Mouse (Mus musculus) embryo, embryonic 11 days (tissue): Measurements from ENCODE around the gene Gm43191.
"Not testable (repeated sequence)": the region's sequence is repeated elsewhere in the genome, so short reads cannot be mapped to it uniquely, and the experiment has no call there.

Experiments
- DNase-seq: peaks from one replicate; pipeline ENCODE4 v3.0.0-alpha.2; 2015

The Gm43191 gene

DNA sequence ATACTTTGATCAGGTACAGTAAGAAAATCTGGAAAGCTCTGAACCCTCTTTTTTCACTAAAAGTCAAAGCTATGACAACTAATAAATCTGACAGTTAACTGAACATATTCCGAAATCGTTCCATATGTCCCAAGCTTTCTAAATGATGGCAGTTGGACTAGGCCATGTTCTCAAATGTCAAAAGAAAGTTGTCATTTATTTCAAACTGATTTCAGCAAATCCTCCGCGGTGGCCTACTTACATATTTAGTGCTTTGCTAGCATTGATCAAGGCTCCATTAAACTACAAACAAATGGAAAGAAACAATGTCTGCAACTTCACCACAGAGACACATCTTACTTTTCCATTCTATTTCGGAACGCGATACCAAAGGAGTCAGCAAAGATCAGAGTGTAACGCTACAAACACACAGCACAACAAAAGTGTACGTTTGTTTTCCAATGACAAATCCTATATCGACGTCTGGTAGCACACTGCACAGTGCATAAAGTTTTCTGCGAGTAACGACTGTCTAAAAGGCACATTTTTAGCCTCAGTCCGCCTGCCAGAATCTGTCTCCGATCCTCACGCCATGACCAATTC is 19.7 kb downstream of the Gm43191 start:
- DNase-seq: peak; percentile 16

DNA sequence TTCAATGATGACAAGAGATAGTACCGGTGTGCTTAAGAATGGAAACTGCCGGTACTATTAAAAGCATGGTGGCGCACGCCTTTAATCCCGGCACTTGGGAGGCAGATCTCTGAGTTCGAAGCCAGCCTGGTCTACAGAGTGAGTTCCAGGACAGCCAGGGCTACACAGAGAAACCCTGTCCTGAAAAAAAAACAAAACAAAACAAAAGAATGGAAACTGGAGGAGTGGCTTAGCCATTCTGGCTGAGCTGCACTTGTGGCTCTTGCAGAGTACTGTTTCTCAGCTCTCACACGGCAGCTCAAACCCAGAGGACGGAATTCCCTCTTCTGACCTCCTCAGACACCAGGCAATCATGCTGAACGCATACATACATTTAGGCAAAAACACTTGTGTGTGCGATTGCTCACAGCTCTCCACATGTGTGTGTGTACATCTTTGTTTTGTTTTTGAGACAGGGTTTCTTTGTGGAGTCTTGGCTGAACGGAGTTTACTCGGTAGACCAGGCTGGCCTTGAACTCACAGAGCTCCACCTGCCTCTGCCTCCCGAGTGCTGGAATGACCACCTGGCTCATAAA is 21.1 kb downstream of the Gm43191 start:
- DNase-seq: no peak

DNA sequence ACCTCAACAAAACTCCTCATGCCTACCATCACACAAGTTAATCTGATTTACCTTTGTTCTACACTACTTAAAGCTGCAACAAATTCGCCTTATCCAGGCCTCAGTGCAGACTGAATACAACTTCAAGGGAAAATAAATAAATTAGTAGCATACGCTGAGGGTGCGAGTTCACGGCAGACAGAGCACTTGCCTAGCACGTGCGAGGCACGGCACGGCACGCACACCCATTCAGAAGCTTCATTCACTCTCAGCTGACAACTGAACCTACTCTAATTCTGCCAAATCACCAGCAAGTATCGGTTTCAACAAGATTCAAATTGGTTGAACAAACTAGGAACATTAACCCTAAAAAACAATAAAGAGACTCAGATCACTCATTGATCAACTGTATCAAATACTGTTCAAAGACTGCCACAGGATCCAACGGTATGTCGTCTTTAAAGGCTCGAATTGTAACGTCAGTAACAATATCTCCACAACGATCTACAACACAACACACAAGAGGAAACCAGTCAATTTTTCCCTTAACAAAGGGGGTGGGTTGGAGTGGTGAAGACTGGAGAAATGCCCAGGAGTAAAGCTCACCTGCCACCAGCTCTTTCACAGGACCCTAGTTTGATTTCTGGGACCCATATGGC is 22.0 kb downstream of the Gm43191 start:
- DNase-seq: no peak

DNA sequence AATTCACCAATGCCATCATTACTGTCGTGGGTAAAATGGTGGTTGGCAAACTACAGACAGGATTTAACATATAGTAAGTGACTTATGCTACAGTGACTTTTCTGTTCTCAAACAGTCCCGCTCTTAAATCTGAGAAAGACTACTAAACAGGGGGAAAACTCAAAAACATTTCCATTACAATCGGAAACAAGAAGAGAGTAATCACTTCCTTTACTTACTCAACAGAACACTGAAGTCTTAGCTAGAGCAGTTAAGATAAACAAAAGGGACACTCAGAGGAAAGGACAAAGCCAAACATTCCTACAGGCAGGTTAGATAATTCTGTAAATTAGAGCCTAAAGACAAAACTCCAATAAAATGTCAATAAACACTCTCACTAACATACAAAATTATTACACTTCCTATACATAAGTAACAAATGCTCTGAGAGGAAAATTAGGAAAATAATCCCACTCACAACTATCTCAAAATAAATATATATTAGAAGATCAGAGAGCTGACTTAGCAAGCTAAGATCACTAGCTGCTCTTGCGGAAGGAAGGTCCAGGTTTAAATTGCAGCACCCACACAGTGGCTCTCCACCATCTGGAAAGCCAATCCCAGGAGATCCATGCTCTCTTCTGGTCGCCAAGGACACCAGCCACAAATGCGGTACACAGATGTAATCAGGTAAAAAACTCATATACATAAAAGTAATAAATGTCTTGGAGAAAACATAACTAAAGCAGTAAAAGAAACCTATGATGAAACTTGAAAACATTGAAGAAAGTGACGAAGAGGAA is 24.7 kb downstream of the Gm43191 start:
- no peak for DNase-seq

DNA sequence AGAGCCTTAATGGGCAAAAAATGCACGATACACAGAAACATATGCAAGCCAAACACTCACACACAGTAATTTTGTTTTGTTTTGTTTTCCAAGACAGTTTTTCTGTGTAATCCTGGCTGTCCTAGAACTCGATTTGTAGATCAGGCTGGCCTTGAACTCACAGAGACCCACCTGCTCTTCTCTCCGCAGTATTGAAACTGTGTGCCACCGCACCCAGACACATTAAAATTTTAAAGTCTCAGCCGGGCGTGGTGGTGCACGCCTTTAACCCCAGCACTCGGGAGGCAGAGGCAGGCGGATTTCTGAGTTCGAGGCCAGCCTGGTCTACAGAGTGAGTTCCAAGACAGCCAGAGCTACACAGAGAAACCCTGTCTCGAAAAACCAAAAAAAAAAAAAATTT is 27.0 kb downstream of the Gm43191 start:
- not testable (repeated sequence) for DNase-seq

DNA sequence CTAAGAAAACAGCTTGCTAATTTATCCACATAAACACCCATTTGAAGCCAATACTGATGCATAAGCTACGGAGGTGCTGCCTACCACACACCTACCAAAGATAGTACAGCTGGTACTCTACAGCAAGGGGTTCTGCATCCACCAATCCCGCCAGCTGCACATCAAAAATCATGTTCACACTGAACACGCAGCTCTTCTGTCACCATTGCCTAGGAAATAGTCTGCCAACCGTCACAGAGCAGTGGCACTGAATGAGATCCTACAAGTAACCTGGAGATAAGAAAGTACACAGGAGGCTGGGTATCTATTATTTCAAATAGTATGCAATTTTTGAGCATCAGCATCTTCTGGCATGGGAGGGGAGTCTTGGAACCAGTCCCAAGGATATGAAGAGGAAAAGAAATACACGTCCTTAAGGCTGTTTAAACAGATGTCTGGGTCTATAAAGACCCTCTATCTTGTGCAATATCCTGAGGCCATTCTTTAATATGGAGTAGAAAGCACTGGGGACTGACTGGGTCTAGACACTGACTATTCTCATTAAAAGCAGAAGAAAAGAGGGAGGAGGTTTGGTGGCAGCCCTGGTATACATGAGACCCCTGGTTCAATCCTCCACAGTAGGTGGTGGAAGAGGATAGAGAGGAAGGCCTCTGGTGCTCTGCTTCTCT is 27.6 kb downstream of the Gm43191 start:
- DNase-seq: no peak

DNA sequence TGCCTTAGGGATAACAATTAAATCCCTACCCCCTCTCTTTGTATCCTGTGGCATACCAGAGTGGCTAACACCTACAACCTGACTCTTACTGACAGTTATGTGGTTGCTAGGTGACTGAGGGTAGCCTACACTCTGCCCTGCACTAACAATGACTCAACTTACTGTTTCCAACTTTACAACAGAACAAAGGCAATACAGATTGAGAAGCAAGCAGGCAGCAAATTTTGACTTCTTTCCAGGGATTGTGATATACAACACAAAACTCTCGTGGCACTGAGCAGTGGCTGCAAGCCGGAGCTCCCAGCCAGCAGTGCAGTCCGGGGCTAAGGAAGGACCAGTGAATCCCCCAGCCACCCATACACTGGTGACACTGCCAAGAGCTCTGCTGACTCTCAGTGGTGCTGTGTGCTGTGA is 29.0 kb downstream of the Gm43191 start:
- DNase-seq: no peak

DNA sequence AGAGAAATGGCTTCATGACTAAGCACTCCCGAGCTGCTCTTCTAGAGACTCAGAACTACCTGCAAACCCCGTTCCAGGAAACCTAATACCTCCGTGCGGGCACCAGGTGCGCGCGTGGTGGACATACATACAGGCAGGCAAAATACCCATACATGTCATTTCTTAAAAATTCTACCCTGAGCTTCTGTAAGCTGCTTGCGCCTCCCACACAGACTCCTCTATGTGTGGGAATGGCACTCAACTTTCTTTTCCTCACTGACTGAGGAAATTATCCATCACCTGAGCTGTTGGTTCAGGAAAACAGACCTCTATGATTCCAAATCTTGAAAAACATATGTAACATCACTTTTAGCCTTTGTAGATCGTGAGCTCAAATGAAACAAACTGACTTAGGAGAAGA is 30.4 kb downstream of the Gm43191 start:
- no peak for DNase-seq

DNA sequence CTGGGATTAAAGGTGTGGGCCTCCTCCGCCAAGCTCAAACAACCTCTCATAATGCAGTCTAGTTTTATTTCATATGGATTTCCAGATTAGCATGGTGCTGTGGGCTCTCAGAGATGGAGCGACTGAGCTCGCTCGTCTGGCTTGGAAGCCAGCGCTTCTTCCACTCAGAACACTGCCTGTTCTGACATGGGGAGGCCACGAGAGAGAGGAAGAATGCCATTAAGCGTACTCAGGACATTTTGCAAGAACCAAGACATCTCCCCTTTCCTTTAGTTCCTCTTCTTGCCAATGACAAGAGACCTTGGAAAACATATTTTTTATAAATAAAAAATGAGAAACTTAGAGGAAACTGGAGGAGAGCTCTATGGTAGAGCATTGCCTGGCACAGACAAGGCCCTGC is 32.3 kb downstream of the Gm43191 start:
- no peak for DNase-seq

DNA sequence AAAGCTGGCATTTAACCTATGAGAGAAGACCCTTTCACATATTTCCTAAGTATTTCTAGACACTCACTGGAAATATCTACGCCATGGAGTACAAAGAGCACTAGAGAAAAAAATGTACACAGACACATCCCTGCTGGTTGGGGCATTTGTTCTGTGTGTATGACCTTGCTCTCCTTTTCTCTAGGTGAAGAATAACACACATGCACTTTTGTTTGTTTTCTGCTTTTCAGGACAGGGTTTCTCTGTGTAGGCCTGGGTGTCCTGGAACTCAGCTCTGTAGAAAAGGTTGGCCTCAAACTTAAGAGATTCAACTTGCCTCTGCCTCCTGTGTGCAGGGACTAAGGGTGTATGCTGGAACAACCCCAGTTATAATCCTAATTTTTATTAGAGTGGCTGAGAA is 34.7 kb downstream of the Gm43191 start:
- no peak for DNase-seq

DNA sequence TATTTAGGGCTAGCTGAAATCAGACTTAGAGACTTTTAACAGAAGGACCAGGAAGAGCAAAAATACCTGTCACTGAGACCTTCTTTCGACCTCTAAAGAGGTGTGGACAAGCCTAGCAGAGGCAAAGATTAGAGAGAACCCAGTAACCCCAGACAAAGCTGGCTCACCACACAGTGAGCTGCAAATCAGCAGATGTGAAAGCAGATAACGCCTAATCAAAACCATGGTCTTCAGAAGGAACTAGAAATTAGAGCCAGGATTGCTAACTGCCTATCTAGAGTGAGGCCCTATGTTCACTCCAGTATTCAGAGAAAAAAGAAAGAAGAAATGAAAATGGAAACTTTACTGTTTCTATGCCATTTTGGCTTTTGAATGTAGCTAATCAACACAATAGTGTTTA is 38.7 kb downstream of the Gm43191 start:
- no peak for DNase-seq

DNA sequence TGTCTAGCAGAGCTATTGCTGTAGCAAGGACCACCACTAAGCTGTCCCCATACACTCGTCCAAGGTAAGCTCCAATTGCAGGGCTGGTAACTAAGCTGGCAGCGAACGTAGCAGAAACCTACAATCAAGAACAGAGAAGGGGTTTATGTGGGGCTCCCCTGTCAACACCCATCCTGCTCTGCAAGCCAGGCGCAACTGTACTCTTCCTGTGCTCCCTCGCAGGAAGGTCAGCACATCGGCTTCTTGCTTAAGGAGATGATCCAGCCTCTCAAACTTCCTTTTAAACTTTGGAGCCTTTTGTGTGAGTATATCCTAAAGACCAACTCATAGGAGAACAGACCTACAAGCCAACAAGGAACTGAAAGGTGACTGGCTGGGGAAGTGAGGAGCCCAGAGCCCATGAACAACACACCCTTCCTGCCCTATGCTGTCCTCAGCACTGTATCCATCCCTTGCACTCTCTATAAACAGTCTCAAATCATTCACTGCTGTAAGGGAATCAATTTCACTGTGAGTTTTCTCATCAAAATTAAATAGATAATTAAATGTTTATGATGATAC is 39.2 kb downstream of the Gm43191 start:
- no peak for DNase-seq

DNA sequence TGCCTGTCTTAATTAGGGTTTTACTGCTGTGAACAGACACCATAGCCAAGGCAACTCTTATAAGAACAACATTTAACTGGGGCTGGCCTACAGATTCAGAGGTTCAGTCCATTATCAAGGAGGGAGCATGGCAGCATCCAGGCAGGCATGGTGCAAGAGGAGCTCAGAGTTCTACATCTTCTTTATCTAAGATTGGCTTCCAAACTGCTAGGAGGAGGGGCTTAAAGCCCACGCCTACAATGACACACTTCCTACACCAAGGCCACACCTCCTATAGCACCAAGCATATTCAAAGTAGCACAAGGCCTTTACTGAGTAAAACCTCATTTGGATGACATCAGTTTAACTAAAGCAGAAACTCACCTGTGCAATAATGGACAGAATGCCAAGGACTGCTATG is 41.0 kb downstream of the Gm43191 start:
- no peak for DNase-seq

DNA sequence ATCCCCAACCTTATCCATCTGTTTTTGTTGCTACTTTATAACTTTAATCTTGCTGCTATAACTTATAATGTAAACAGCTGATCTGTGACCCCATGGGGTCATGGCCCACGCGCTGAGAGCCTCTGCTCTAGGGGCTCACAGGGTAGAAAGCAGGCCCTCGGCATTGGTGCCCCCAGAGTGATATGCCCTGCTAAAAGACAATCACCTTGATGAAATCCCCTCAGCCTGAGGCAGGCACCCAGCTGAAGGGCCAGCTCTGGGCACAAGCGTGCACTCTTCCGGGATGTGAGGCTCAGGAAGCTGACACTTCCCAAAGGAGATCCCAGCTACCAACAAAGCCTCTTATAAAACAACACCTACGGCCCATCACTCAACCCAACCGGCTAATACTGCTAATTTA is 42.5 kb downstream of the Gm43191 start:
- DNase-seq: no peak

DNA sequence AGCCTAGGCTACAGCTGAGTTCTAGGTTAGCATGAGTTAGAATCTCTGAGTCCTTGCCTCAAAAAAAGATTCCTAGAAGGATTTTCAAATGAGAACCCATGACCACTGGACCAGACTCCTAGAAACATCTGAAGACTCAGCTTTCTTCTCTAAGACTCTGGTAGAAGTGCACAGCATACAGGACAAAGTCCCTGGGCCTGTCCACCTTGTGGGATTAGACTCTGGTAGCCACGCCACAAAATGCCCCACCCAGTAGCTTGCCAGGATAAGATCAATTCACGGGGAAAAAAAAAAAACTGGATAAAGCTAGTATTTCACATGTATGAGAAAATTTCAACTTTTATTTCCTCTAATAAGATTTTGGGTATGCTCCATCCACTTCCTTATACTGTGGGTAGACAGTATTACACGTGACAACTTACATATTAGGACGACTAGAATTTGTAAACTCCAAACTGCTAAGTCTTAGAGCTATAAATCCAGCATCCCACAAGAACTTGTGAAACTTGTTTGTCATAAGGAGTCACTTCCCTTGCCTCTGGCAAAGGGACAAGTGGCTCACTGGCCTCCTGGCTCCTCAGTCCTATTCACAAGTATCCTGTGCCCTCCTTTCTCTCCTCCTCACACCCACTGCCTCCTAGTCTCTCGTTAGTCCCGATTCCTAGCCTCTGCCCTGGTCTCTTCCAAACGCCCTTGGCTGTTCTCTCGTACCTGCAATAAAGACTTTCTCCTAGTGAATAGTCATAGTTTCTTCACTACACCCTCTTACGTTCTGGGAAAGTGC is 43.2 kb downstream of the Gm43191 start:
- DNase-seq: no peak

DNA sequence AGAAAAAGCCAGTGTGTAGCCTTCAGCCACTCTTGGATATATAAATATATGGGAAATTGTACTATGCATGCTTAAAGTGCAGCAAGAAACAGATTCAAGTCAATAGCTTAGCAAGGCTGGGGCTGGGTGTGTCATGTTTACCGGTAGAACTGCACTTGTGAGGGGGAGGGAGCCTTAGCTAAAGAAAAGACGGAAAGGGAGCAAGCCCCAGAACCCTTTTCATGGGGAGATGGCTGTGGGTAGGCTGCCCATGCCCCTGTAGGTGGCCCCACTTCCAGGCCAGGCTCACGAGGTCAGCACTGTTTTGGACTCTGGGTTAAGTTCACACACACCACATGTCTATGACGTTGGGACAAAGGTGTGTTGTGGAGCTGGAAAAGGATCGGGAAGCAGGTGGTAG is 45.3 kb downstream of the Gm43191 start:
- DNase-seq: no peak

DNA sequence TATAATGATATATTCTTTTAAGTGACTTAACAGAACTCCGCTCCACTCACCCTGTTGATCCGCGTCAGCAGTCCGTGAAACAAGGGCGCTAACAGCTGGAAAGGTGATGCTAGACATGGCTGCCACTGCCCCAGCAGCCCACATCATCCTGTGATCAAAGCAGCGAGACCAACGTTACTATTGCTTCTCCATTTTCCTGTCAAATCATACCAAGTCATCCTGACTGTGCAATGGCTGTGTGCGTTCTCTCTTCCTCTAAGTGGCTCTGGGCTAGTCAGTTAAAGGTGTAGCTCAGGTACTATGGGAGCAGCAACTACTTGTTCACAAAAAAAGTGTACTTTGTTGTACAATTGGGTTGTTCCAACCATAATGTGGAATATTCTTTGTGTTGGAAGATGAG is 46.2 kb downstream of the Gm43191 start:
- DNase-seq: no peak

DNA sequence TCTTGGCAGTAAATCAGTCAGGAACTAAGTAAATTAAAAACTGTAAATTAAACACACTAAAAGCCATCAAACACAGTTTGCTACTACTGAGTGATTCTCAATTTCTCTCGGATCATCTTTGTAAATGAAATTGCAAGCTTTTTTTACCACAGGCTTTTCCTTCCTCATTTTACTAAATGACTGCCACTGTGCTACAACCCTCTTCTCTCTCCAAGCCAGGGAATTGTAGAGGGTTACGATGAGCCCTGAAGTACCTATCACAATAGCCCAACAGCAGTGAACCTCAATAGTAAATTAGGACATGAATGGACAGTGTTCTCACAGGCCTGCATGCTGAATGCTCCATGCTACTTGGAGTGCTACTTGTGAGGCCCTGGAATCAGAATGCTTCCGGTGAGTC is 47.0 kb downstream of the Gm43191 start:
- DNase-seq: no peak

DNA sequence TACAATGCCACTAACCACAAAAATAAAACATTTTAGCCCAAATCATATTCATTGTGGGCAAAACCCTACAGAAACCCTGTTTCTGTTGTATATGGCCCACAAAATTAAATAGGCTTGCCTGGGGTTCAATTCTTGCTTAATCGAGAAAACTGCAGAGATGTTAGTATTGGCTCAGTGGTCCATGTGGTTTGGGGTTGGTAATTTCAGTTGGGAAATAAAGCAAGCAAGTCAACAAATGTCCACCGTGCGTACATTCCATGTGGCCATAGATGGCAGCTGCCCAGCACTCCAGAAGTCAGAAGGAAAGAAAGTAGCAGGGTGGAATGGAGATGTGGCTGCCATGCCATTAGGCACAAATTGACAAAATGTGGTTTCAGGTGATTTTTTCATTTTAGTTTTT is 48.1 kb downstream of the Gm43191 start:
- DNase-seq: no peak

DNA sequence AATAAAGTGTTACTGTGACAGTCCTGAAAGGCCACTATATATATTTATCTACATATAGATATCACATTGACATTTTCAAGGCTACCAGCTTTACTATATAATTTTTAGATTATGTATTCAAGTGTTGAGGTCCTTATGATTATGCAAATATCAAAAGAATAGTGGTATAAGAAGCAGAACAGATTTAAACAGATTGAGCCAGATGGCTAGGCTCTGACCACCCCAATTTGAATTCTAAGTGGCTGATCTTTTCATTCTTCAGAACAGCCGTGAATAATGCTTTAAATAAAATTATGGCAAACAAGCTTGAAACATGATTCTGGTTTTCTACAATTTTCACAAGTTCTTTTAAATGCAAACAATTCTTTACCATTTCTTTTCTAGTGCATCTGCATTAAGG is 49.6 kb downstream of the Gm43191 start:
- no peak for DNase-seq

DNA sequence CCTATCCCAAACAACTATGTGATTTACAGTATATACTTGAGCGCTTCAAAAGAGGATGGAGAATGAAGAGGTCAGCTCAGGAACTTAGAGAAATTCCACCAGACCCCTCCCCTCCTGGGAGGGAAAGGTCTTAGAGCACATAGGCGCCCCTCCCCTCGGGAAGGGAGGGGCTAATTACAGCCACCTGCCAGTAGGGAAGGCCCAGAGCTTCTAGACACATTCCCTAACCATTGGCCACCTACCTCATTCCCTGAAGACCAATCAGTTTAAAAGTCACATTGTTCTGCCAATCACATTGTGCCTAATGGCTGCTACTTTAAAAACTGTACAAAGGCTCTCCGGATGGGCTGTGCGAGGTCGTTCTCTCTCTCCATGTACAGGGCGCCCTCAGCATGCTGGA is 58.4 kb downstream of the Gm43191 start:
- DNase-seq: no peak

DNA sequence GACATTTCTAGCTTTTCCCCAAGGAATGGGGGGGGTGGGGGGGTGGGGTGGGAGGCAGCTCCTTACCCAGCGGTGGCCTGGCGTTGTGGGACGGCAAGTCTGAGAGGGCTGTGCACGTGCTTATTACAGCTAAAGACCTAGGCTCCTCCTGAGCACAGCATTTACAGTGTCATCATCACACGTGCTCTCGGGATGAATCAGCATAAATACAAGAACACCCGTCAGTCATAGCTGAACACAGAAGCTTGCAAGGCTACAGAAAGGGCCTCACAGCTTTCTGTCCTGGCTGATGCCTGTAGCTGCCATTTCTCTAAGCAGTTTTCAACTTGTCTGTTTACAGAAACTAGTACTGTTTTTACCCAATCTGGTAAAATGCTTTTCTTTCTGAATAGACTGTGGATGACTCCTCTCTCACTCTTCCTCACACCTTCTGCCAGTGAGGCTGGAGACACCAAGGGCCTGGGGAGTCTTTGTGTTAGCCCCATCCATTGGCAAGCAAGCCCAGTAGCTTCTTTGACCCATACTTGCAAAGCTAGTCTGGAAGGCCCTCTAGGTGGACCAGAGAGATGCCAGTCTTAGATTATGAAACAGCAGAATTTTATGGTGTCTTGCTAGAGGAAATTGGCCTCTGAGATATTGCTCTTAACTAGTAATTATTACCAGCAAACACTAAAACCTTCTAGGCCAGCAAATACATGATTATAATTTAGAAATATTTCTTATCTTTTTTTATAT is 60.3 kb downstream of the Gm43191 start:
- no peak for DNase-seq
